ENCODE assay signal across 26 mouse cellular contexts in genomic region chr14:30378306-30378705, GRCm38 (mm10).
"Had no signal": no experiment of that assay in that cellular context is flagged by ENCODE, and none has a peak within 500 bp of the region (broad histone marks: within the 10 kb centered on the region; RNA-seq: fewer than 3 reads in every experiment).

No protein-coding gene starts in this region.

- H3K4me1 ChIP-seq: embryonic facial prominence, embryonic 10.5 days; embryonic facial prominence, embryonic 12.5 days; embryonic facial prominence, embryonic 13.5 days; embryonic facial prominence, embryonic 15.5 days; forebrain, embryonic 10.5 days; forebrain, embryonic 12.5 days; forebrain, embryonic 13.5 days; forebrain, embryonic 15.5 days had no signal

- H3K4me2 ChIP-seq: embryonic facial prominence, embryonic 12.5 days; embryonic facial prominence, embryonic 13.5 days; embryonic facial prominence, embryonic 15.5 days; forebrain, embryonic 12.5 days; forebrain, embryonic 13.5 days; forebrain, embryonic 15.5 days had no signal

- H3K4me3 ChIP-seq: embryonic facial prominence, embryonic 10.5 days; embryonic facial prominence, embryonic 12.5 days; embryonic facial prominence, embryonic 13.5 days; embryonic facial prominence, embryonic 15.5 days; erythroblast, embryonic 14.5 days; forebrain, embryonic 10.5 days; forebrain, embryonic 12.5 days; forebrain, embryonic 13.5 days; forebrain, embryonic 15.5 days; gastrocnemius, adult 2 months; heart, adult 2 months had no signal

- H3K27me3 ChIP-seq: embryonic facial prominence, embryonic 12.5 days; embryonic facial prominence, embryonic 13.5 days; embryonic facial prominence, embryonic 15.5 days; forebrain, embryonic 12.5 days; forebrain, embryonic 13.5 days; forebrain, embryonic 15.5 days had no signal

- ATAC-seq: forebrain, embryonic 13.5 days; forebrain, embryonic 14.5 days; forebrain, embryonic 15.5 days; forebrain, embryonic 16.5 days; forebrain, postnatal 0 days had no signal

- DNase-seq: cerebellum, adult 9-11 months; cerebellum, postnatal 10 days; cerebellum, postnatal 14 days; cerebellum, postnatal 25 days; cerebellum, postnatal 36 days; embryo, embryonic 11 days; forebrain, postnatal 0 days; gastrocnemius, adult 2 months; gastrocnemius, postnatal 10 days; gastrocnemius, postnatal 14 days; gastrocnemius, postnatal 25 days; gastrocnemius, postnatal 36 days; heart, adult 11 months; heart, adult 18-20 months; heart, adult 2 months had no signal

- H3K9me3 ChIP-seq: embryonic facial prominence, embryonic 13.5 days; embryonic facial prominence, embryonic 15.5 days; forebrain, embryonic 12.5 days; forebrain, embryonic 13.5 days; forebrain, embryonic 15.5 days had no signal

- H3K27ac ChIP-seq: embryonic facial prominence, embryonic 10.5 days; embryonic facial prominence, embryonic 12.5 days; embryonic facial prominence, embryonic 13.5 days; embryonic facial prominence, embryonic 15.5 days; forebrain, embryonic 10.5 days; forebrain, embryonic 12.5 days; forebrain, embryonic 13.5 days; forebrain, embryonic 15.5 days; gastrocnemius, adult 2 months; heart, adult 2 months had no signal

- H3K9ac ChIP-seq: embryonic facial prominence, embryonic 12.5 days; embryonic facial prominence, embryonic 13.5 days; embryonic facial prominence, embryonic 15.5 days; forebrain, embryonic 12.5 days; forebrain, embryonic 13.5 days; forebrain, embryonic 15.5 days; forebrain, postnatal 0 days had no signal

- H3K36me3 ChIP-seq: embryonic facial prominence, embryonic 10.5 days; embryonic facial prominence, embryonic 12.5 days; embryonic facial prominence, embryonic 13.5 days; embryonic facial prominence, embryonic 15.5 days; forebrain, embryonic 10.5 days; forebrain, embryonic 12.5 days; forebrain, embryonic 15.5 days had no signal
